Mouse (Mus musculus): Measurements from ENCODE around the gene Pgghg.

Pgghg gene

DNA sequence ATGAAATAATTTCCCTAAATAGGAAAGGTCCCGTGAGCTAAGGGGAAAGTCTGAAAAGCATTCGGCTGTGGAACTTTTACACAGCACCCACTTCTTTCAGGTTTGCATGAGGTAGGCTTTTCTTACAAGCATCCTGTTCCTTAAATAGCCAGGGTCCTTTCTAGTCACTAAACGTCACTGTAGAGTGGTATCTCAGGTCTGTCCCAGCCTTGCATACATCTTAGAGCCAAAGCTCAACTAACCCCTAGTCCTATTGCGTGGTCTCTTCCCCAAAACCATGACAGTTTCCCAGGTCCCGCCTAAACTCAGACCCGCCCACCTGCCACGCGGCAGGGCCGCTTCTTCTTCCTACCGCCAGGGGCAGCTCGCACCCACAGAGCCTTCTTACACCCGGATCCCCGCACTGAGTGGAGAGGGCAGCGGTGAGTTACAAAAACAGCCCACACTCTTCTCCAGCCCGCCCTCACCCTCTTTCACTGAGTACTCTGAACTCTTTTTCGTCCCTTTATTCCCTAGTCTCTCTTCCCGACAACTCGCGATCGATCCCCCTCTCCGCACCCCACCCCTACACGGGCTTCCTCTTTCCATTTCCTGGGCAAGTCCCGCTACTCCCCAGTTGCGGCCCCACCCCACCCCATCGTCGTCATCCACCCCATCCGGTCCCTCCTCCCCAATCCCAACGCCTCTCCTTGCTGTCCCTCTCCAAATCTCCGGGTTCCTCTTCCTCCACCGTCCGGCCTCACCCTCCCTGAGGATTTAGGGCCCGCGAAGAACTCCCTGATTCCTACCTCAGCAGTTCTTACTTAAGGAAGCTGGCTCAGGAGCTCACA, at the start of gene Pgghg:
Pgghg (plus strand) TSS at position 170 of the 830 bp plus-strand sequence.
- peak; percentile 49; the same call in 1 of the 2 replicates for TF ChIP-seq GATA4 (IDR thresholded peaks at IDR 0.05; ENCODE audit: insufficient replicate concordance, low read length)

DNA sequence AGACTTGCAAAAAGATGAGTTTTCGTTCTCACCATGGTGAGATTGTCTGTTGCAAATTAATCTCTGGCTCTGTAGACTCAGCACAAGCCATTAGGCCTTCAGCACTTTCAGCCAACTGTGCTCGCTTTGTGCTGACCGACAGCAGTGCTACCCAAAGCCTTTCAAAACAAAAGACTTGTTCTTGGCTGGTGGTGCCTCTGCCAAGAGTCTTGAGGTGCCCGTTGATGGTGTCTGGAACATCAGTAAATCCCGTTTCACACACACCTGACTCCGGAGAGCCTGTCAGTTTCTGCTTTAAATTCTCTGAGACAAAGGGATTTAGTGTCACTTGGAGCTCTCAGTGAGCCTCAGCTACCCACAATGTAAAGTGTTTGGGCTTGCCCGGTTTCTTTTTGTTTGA, 47.2 kb upstream of the Pgghg start:
- TF ChIP-seq GATA4 (IDR thresholded peaks at IDR 0.05; ENCODE audit: insufficient replicate concordance, low read length), result no peak

DNA sequence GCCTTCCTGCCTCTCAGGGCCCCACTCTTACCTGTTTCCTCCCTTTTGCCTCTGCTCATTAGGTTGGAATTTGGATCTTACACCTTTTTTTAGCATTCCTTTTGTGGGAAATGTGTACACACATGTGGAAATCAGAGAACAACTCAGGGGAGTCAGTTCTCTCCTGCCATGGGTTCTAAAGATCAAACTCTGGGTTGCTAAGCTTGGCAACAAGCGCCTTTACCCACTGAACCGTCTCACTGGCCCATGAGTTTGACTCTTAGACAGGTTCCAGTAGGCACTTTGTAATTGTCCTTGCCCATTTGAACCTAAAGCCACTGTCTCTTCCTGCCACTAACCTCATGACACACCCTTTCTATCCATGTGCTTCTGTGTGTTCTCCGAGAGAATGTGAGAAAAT, 46.6 kb upstream of the Pgghg start:
- TF ChIP-seq GATA4 (IDR thresholded peaks at IDR 0.05; ENCODE audit: insufficient replicate concordance, low read length), result no peak

DNA sequence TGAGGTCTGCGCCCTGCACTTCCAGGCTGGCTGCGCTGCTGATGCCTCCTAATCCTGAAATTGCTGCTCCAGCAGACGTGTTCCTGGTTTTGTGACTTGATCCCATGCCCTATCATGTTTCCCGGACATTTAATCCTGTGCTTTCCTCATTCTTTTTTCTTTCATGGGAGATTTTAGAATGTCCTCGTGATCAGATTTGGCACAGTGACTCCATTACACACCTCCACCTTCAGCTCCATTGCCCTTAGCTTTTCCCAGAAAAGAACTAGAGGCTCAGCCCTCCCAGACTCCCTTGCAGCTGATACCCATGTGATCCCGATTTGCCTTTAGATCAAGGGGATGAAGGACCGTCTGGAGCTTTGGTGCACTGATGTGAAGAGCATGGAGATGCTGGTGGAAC, 43.3 kb upstream of the Pgghg start:
- no peak for TF ChIP-seq GATA4 (IDR thresholded peaks at IDR 0.05; ENCODE audit: insufficient replicate concordance, low read length)

DNA sequence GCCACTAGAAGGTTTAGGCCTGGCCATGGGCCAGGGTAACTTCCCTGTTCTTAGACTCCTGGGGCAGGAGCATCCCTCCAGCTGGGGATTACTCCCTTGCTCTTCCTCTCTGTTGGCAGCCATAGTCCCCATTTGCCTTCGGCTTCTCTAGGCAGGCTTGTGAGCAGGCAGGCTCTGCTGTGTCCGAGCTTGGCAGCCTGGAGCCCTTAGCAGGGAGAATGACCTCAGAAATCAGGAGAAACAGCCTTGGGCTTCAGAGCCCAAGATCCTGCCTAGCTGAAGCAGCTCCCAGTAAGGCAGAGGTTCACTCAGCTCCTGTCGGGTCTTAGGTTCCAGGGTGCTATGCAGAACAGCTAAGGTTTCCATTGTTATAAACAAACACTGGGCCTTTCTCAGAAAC, 42.1 kb upstream of the Pgghg start:
- TF ChIP-seq GATA4 (IDR thresholded peaks at IDR 0.05; ENCODE audit: insufficient replicate concordance, low read length), result no peak

DNA sequence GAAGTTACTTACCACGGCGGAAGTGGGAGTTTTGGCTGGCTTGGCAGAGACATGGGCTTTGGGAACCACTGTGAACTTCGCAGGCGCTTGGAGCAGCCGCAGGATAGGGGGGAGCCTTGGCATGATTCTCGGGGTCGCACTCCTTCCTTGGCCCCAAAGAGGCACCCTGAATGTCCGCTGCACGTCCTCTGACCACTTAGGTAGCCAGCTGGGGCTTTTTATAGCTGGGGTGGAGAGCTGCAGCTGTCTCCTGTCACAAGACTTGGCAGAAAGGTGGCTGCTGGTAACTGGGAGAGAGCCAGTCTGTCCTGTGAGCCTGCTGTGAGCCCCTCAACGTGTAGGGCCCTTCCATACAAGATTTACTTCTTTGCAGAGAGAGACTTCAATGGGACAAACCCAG, 41.0 kb upstream of the Pgghg start, which contains the start of gene Cox8b:
Cox8b (minus strand) TSS at position 227 of the 400 bp plus-strand sequence.
- no peak for TF ChIP-seq GATA4 (IDR thresholded peaks at IDR 0.05; ENCODE audit: insufficient replicate concordance, low read length)

DNA sequence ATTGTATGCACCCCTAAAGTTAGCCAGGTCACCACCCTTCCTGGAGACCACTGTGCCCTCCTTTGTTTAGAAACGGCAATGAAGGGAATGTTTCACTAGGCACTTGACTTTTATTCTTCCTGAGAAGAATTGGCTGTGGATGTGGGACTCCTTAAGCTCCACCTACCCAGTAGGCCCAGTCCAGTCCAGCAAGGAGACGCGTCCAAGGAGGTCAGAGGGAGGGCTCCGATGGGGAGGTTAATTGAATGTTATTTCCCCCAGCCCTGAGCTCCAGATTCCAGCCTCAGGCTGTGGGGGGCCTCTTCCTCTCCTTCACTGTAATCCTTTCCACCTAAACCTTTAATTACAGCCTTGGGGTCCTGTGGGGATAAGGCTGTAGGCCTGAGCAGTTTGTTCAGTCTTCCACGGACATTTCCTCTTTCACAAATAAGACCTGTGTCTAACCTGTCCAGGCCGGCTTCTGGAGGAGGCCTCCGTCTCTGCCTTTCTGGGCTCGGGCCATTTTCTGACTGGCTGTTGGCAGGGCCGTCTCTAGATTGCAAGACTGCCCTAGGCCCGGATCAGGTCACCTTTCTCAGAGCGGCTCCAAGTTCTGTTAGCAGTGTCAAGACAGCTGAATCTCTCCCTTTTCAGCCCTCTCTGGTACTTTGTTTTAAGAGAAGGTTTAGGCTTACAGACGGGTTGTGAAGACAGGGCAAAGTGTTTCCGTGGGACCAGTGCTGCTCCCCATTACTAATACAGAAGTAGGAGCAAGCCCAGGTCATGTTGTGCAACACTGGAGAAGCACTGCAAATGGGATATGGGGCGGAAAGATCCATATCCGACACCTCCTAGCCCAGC, 38.9 kb upstream of the Pgghg start:
- TF ChIP-seq GATA4 (IDR thresholded peaks at IDR 0.05; ENCODE audit: insufficient replicate concordance, low read length), result no peak

DNA sequence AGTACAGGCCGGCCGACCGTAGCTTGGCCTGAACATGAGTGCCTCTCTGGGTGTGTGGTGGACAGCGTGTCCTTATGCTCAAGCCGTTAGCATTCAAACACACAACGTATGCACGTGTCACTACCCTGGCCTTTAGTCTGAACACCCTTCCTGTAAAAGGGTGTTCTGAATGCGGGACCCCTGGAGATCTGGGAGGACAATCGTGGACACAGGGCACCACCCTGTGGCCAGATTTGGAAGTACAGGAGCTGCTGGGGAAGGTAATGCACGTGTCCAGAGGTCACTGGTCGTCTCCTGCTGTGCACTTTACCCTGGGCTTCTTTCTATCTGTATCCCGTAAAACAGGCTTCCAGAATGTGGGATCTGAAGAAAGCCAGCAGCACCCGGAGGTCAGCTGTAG, 38.0 kb upstream of the Pgghg start:
- TF ChIP-seq GATA4 (IDR thresholded peaks at IDR 0.05; ENCODE audit: insufficient replicate concordance, low read length), result no peak

DNA sequence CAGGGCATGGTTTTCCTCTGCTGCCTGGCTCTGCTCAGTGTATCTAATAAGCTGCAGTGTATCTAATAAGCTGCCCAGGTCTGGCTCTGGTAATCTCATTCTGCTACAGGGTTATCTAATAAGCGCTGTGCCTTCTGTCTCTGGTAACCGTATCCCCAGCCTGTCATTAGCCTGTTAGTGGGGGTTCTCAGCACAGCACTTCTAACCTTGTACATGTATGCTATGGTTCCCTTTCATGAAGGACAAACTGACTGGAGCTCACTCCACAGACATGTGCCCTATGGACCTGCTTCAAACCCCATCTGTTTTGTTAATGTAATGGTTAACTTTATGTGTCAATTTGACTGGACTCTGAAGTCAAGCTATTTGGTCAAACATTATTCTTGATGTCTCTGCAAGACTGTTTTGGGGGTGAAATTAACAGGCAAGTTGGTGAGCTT, 35.5 kb upstream of the Pgghg start:
- no peak for TF ChIP-seq GATA4 (IDR thresholded peaks at IDR 0.05; ENCODE audit: insufficient replicate concordance, low read length)

DNA sequence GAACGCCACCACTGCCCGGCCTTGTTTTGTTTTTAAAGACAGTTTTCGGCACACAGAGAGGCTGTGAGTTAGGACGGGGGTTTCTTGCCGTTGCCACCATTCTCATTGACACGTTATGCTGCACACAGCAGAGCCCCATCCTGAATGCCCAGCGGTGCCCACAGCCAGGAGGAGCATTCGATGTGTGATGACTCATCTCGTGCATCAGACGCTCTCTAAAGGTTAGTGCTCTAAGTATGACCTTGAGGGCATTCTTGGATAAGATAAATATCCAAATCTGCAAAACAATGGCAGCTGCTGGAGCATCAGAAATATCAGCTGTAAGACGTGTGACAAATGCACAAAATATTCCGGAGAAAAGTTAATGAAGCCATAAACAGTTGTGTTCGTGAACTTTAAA, 34.1 kb upstream of the Pgghg start:
- no peak for TF ChIP-seq GATA4 (IDR thresholded peaks at IDR 0.05; ENCODE audit: insufficient replicate concordance, low read length)

DNA sequence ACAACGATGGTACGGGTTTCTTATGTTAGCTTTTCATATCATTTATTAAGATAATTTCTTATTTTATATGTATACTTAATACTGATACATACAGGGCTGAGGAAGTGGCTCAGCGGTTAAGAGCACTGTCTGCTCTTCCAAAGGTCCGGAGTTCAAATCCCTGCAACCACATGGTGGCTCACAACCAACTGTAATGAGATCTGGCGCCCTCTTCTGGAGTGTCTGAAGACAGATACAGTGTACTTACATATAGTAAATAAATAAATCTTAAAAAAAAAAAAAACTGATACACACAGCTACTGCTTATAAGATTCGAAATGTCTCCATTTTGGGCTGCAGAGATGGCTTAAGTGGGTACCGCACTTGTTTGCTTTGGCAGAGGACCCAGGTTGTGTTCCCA, 33.5 kb upstream of the Pgghg start:
- no peak for TF ChIP-seq GATA4 (IDR thresholded peaks at IDR 0.05; ENCODE audit: insufficient replicate concordance, low read length)

DNA sequence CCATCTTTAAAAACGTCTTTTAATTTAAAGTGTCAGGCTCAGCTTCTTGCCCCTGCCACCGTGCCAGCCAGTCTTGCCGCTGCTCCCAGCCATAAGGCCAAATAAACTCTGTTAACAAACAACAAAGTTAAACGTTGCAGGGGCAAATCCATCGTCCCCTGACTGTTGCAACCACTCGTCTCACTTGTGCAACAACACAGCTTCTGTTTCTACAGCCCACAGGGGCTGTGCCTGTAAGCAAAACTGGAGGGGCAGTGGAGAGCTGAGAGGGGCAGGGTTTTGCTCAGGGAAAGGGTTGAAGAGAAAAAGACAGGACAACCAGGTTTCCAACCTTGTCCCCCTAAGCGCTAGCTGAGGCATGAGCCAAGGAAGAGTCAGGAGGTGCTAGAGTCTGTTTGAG, 33.0 kb upstream of the Pgghg start:
- TF ChIP-seq GATA4 (IDR thresholded peaks at IDR 0.05; ENCODE audit: insufficient replicate concordance, low read length), result no peak

DNA sequence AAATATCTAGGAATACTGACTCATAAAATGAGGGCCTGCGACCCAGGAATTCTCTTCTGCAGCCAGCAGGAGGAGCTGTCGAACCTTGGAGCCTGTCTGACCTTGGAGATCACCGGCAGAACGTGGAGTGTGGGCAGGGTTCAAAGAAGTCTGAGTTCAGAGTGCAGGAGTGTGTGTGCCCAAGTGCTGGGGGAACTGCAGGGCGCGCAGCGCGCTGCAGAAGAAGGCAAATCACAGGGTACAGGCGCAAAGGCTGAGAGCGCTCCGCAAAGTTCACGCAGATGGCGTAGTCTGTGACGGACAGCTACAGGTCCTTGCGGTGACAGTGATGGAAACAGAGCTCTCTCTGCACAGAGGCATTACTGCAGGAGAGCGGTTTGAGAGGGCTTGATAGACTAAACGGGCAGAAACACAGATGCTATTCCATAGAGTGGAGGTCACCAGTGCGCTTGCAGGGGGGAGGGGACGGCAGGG, 32.5 kb upstream of the Pgghg start:
- no peak for TF ChIP-seq GATA4 (IDR thresholded peaks at IDR 0.05; ENCODE audit: insufficient replicate concordance, low read length)

DNA sequence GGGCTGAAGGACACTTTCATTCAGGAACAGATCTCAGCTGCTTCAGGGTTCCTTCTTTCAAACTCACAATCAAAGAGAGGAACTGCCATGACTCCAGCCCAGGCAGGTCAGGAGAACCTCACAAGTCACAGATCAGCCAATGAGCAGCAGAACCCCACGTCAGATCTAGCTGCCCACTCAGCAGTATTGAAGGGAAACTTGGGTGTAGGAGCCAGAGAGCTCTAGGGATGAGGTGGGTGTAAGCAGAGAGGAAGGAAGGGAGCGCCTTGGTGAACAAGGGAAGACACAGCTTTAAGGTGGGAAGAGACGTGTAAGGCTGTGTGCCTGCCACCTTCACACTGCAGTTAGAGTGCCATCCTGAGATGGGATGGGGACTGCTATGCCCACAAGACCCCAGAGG, 28.9 kb upstream of the Pgghg start:
- TF ChIP-seq GATA4 (IDR thresholded peaks at IDR 0.05; ENCODE audit: insufficient replicate concordance, low read length), result no peak

DNA sequence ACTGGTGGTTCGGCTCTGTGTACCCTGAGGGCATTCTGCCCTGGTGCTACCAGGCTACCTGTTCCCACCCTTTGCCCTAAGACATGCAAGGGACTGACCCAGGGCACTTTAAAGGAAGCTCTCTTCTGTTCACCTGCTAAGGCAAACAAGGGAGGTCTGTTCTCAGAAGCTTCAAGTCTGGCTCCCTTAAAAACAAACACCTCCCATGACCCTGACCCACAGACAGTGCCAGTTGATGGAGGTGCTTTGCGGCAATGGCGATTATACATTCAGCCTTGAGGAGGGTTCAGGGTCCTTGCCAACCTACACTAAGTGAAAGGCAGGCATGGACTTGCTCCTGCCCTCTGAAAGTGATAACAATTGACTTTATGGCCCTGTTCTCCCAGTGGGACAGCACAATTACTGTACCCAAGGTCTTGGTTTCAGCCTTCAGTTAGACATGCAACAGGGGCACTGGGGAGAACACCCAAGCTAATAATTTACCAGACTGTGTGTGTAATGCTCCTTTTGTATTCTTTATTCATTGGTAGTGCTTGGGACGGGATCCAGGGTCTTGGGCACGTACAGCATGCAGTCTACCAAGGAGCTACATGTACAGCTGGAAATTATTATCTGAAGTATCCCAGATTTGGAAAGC, 28.2 kb upstream of the Pgghg start:
- TF ChIP-seq GATA4 (IDR thresholded peaks at IDR 0.05; ENCODE audit: insufficient replicate concordance, low read length), result no peak; the same call in 1 of the 2 replicates

All from liver, adult (tissue).